Mouse (Mus musculus) olfactory bulb, adult 2 months (tissue): ENCODE results near the gene Rpl10a. TPM values are rescaled to one million over a fixed set of nuclear protein-coding genes. Genes with fewer than 3 reads are reported as not detected.

Experiments used
- H3K27ac ChIP-seq: fragments of 200-500 bp; 2 replicates; pipeline ENCODE4 v1.5.1; 2012; ENCODE audit warnings: low read depth, low read length; ENCODE audit not compliant: insufficient read depth
- H3K4me1 ChIP-seq: fragments of 200-500 bp; 2 replicates; pipeline ENCODE4 v1.6.1; 2012; ENCODE audit warnings: low read length; ENCODE audit not compliant: control insufficient read depth, insufficient read depth
- H3K4me3 ChIP-seq: fragments of 200-500 bp; 2 replicates; pipeline ENCODE4 v1.5.1; 2012; ENCODE audit warnings: mild to moderate bottlenecking, low read depth, low read length, moderate library complexity; ENCODE audit not compliant: insufficient read depth
- CTCF ChIP-seq: fragments of 200-500 bp; IDR thresholded peaks from 2 replicates; pipeline ENCODE4 v1.5.1; 2012; ENCODE audit warnings: low read depth, mild to moderate bottlenecking, low read length, moderate library complexity; ENCODE audit not compliant: insufficient read depth
- POLR2A ChIP-seq: fragments of 200-500 bp; IDR thresholded peaks from 2 replicates; pipeline ENCODE4 v1.6.1; 2012; ENCODE audit warnings: mild to moderate bottlenecking, low read depth, low read length, moderate library complexity; ENCODE audit not compliant: insufficient read depth
- WGBS: fragments of 180-500 bp; shearing (Covaris S2); methylation state at CpG from one replicate; pipeline ENCODE4 v1.1.7; 2018; 5-methylcytosine and 5-hydroxymethylcytosine counted together
- polyA plus RNA-seq: library from polyadenylated mRNA; stranded (reverse); fragments of >200 nt; gene quantifications from 2 replicates; pipeline ENCODE4 v1.2.4, GENCODE M21; 2012; ENCODE audit warnings: low replicate concordance; ENCODE audit not compliant: missing spikeins, insufficient read depth, insufficient read length

Rpl10a gene
- polyA plus RNA-seq, 1 experiment: not detected

GRCm38 (mm10) chr17:28335267-28335666, 7.0 kb downstream of the Rpl10a start:
- H3K27ac ChIP-seq: no peak overlapping the region
- WGBS: 79% methylated on average over 10 of the region's 10 CpGs
- TF ChIP-seq CTCF: no peak
- no peak for TF ChIP-seq POLR2A
- H3K4me1 ChIP-seq: peaks cover 14% of the 10 kb centered on the region
- H3K4me3 ChIP-seq: no peak overlapping the region

- Histone ChIP-seq H3K27ac (no peak overlapping the region), H3K4me1 (peaks cover 25% of the 10 kb centered on the region), H3K4me3 (no peak overlapping the region)
- 91% methylated on average over 7 of the region's 7 CpGs for WGBS
- TF ChIP-seq CTCF: no peak
- no peak for TF ChIP-seq POLR2A
Measured at GRCm38 (mm10) chr17:28337547-28337946, 9.3 kb downstream of the Rpl10a start.

DNA sequence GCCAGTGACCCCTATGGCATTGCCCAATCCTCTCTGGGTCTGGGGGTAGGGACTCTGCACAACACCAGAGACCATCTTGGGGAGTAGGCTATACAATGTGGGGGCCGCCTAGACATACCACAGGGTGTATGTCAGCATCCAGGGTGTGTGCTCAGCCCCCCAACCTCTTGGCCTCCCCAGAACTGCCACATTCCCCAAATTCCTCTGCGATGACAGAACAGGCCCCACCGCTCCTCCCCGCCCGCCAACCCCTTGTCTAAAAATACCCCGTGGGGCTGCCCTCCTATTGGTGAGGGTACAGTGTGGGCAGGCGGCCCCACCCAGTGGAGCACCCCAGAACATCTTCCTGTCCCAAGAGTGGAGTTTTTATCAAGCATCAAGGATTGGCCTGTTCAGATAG, 12.3 kb downstream of the Rpl10a start:
- TF ChIP-seq POLR2A: no peak
- no peak for TF ChIP-seq CTCF

DNA sequence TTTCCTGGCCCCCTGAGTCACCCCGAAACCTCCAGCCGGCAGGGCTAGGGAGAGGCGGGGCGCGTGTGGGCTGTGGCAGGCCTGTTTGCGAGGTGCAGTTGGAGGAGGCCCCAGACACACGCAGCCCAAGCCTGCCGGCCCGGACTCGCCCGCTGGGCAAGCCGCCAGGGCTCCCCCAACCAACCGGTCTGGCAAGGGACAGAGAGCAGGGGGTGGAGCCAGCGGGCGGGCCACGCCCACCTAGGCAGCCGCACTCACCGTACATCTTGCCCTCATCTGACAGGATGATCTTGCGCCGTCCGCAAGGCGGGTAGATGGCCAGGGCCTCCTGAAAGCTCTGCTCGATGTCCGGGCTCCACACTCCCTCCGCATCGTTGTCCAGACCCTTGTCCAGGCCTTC, 12.8 kb downstream of the Rpl10a start:
- H3K27ac ChIP-seq: no peak overlapping the region
- WGBS: 18% methylated on average over 26 of the region's 26 CpGs
- no peak overlapping the region for H3K4me3 ChIP-seq
- peaks cover 14% of the 10 kb centered on the region for H3K4me1 ChIP-seq
- no peak for TF ChIP-seq POLR2A
- TF ChIP-seq CTCF: no peak

More for the DNA sequence above, 12.3 kb downstream of the Rpl10a start:
- no peak overlapping the region for H3K4me3 ChIP-seq
- peaks cover 14% of the 10 kb centered on the region for H3K4me1 ChIP-seq
- H3K27ac ChIP-seq: no peak overlapping the region
- WGBS: 60% methylated on average over 7 of the region's 7 CpGs

DNA sequence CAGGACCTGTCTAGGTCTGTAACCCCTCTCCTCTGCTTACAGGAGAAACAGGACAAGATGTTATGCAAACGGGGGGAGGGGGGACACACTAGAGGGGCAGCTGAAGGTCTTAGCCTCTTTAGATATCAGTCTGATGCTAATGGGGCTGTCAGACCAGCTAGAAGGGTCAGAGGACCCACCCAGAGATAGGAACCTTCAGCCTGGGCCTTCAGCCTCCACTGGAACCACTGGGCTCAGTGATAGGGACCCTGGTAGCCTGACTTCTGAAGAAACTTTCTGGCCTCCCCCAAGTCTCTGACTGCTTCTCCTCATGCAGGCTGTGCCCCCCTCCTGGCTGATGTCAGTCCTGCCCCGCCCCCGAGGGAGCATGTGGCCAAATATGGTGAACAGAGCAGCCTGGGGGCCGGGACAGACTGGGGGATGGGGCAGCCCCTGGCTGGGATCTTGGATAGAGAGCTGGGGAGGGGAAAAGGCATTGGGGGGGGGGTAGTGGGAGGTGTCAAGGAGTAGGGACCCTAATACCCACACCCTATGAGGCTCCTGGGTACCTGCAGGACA, 15.9 kb downstream of the Rpl10a start:
- H3K4me3 ChIP-seq: no peak overlapping the region
- TF ChIP-seq CTCF: no peak
- TF ChIP-seq POLR2A: no peak
- no peak overlapping the region for H3K27ac ChIP-seq
- 52% methylated on average over 4 of the region's 4 CpGs for WGBS
- peaks cover 11% of the 10 kb centered on the region for H3K4me1 ChIP-seq

GRCm38 (mm10) chr17:28344670-28345069, 16.4 kb downstream of the Rpl10a start:
- 93% methylated on average over 3 of the region's 3 CpGs for WGBS
- TF ChIP-seq POLR2A: no peak
- TF ChIP-seq CTCF: no peak
- no peak overlapping the region for H3K27ac ChIP-seq
- H3K4me1 ChIP-seq: peaks cover 11% of the 10 kb centered on the region
- H3K4me3 ChIP-seq: no peak overlapping the region

- no peak for TF ChIP-seq CTCF
- TF ChIP-seq POLR2A: no peak
- Histone ChIP-seq H3K4me3 (no peak overlapping the region), H3K27ac (no peak overlapping the region), H3K4me1 (peaks cover 11% of the 10 kb centered on the region)
- WGBS: 42% methylated on average over 8 of the region's 8 CpGs
Measured at GRCm38 (mm10) chr17:28345271-28345721, 17.0 kb downstream of the Rpl10a start.

DNA sequence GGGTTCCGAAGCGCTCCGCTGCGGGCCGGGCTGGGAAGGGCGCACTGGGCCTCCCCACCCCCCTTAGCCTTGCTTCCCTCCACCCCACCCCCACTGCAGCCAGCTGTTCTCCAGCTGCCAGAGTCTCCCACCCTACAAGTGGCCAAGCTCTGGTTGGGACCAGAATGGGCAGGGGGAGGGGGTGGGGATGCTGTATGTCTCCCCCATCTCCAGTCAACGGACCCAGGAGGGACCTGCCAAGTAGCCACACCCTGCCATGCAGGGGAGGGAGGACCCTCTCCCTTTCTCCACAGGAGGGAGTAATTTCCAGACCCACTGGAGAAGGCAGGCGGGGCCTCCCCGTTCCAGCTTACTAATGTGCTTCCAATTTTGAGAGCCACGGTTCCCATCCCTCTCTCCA, 17.6 kb downstream of the Rpl10a start:
- H3K27ac ChIP-seq: no peak overlapping the region
- TF ChIP-seq CTCF (no peak), POLR2A (no peak)
- WGBS: 46% methylated on average over 10 of the region's 10 CpGs
- peaks cover 8% of the 10 kb centered on the region for H3K4me1 ChIP-seq
- no peak overlapping the region for H3K4me3 ChIP-seq

DNA sequence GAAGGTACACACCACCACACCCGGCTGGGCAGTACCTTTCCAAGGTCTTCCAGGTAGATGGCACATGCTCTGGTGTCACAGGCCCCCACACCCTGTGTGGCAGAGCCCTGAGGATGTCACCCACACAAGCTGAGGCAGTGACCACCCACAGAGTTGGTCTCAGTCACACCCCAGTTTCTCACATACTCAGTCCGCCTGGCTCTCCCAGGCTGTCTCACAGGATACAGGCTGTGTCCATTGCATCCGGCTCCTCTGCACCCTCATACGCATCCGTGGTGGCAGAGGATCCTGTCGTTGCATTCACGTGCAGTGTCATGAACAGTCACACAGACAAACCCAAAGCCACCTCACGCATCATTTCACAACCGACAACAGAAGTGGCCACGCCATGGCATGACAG, 19.1 kb downstream of the Rpl10a start:
- no peak overlapping the region for H3K27ac ChIP-seq
- peaks cover 11% of the 10 kb centered on the region for H3K4me1 ChIP-seq
- TF ChIP-seq POLR2A (no peak), CTCF (no peak)
- WGBS: 91% methylated on average over 10 of the region's 10 CpGs
- H3K4me3 ChIP-seq: no peak overlapping the region

DNA sequence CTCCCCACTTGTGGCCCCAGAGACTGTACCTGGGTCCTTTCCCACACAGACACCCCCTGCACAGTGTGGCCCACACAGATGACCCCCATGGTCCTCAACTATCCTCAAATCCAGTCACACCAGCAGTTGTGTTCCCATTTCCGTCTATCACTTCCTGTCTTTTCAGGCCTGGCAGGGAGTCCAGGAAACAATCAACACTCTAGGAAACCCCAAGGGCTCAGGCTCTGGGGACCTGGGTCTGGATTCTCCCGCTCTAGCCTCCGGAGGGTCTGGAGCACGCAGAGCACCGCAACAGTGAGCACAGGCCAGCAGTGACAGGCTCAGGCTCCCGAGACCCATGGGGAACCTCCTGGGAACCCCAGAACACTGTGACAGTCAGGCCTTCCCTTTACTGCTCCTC, 19.9 kb downstream of the Rpl10a start:
- Histone ChIP-seq H3K4me3 (no peak overlapping the region), H3K27ac (no peak overlapping the region), H3K4me1 (peaks cover 11% of the 10 kb centered on the region)
- TF ChIP-seq CTCF: no peak
- no peak for TF ChIP-seq POLR2A
- WGBS: 77% methylated on average over 6 of the region's 6 CpGs
